Mouse (Mus musculus) embryonic facial prominence, embryonic 13.5 days (tissue): ENCODE results near the gene Ccdc106. TPM values are rescaled to one million over a fixed set of nuclear protein-coding genes. Genes with fewer than 3 reads are reported as not detected.
"Not testable (repeated sequence)": the region's sequence is repeated elsewhere in the genome, so short reads cannot be mapped to it uniquely, and the experiment has no call there.

Experiments
- ATAC-seq: fragments of 200-750 bp; cut with Nextera tagmentation; 2 replicates; pipeline ENCODE4 v1.8.0; 2017; ENCODE audit warnings: low read depth; ENCODE audit not compliant: insufficient number of reproducible peaks, insufficient read depth, low FRiP score, low TSS enrichment
- H3K27ac ChIP-seq: fragments of 300-500 bp; sonication (generic); 2 replicates; pipeline ENCODE4 v1.5.1; 2015; ENCODE audit warnings: moderate library complexity, mild to moderate bottlenecking, inconsistent platforms
- H3K27me3 ChIP-seq: fragments of 300-500 bp; sonication (generic); 2 replicates; pipeline ENCODE4 v1.6.1; 2015; ENCODE audit warnings: mild to moderate bottlenecking, inconsistent platforms
- H3K36me3 ChIP-seq: fragments of 300-500 bp; sonication (generic); 2 replicates; pipeline ENCODE4 v1.6.1; 2015; ENCODE audit warnings: mild to moderate bottlenecking, inconsistent platforms
- H3K4me1 ChIP-seq: fragments of 300-500 bp; sonication (generic); 2 replicates; pipeline ENCODE4 v1.6.1; 2015; ENCODE audit warnings: inconsistent platforms
- H3K4me2 ChIP-seq: fragments of 300-500 bp; sonication (generic); 2 replicates; pipeline ENCODE4 v1.6.1; 2015; ENCODE audit warnings: moderate library complexity, mild to moderate bottlenecking, inconsistent platforms
- H3K4me3 ChIP-seq: fragments of 300-500 bp; sonication (generic); 2 replicates; pipeline ENCODE4 v1.5.1; 2015; ENCODE audit warnings: mild to moderate bottlenecking, inconsistent platforms
- H3K9ac ChIP-seq: fragments of 300-500 bp; sonication (generic); 2 replicates; pipeline ENCODE4 v1.6.1; 2015; ENCODE audit warnings: mild to moderate bottlenecking, inconsistent platforms
- H3K9me3 ChIP-seq: fragments of 300-500 bp; sonication (generic); 2 replicates; pipeline ENCODE4 v1.6.1; 2016; ENCODE audit warnings: inconsistent platforms
- WGBS: fragments of 180-500 bp; shearing (Covaris S2); methylation state at CpG from one replicate; pipeline ENCODE4 v1.1.7; 2015; ENCODE audit warnings: mixed read lengths; 5-methylcytosine and 5-hydroxymethylcytosine counted together
- polyA plus RNA-seq: library from polyadenylated mRNA; unstranded; fragments of >200 nt; fragmentation: Nextera tagmentation; extraction: Ambion mirVana; gene quantifications from 2 replicates; pipeline ENCODE4 v1.2.1, GENCODE M21; 2015

Ccdc106 gene
- polyA plus RNA-seq, 1 experiment from 2014 or later: 46.1 TPM

DNA sequence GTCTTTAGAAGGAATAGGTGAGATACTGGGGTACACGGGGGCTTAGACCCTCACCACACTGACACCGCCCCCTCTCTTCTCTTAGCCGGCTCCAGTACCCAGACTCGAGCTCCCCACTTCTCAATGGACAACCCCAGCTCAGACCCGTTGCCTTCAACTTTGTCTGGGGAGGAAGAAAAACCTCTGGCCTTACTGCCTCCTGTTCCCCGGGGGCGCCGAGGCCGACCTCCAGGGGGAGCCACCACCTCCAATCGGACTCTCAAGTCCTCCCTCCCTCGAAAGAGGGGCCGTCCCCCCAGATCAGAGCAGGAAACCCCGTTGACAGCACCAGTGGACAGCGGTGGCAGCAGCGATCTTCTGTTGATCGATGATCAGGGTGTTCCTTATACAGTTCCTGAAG lies 3.0 kb upstream of the Ccdc106 start:
- ATAC-seq: no peak
- 90% methylated on average over 16 of the region's 16 CpGs for WGBS

DNA sequence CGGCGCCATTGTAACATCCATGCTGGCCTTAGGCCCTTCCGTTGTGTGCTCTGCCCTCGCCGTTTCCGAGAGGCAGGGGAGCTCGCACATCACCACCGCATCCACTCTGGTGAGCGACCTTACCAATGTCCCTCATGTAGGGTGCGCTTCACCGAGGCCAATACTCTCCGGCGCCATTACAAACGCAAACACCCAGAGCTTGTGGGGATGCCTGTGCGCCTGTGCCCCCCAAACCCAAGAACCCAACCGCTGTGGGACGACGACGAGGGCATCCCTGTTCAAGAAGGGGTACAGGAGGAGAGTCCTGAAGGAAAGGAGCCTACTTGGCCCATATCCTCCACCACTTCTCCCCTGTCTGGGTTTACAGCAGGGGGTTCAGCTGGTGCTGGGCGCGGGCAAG lies 2.4 kb upstream of the Ccdc106 start:
- peaks cover 21% of the 10 kb centered on the region for H3K36me3 ChIP-seq
- no peaks in the 10 kb centered on the region for H3K9me3 ChIP-seq
- H3K27ac ChIP-seq: no peak overlapping the region
- no peak overlapping the region for H3K9ac ChIP-seq
- H3K4me1 ChIP-seq: peaks cover 31% of the 10 kb centered on the region
- H3K27me3 ChIP-seq: no peaks in the 10 kb centered on the region
- 95% methylated on average over 21 of the region's 21 CpGs for WGBS
- no peak for ATAC-seq
- H3K4me2 ChIP-seq: no peak overlapping the region
- H3K4me3 ChIP-seq: no peak overlapping the region

More for the DNA sequence above, 3.0 kb upstream of the Ccdc106 start:
- H3K9me3 ChIP-seq: no peaks in the 10 kb centered on the region
- no peak overlapping the region for H3K4me2 ChIP-seq
- H3K27me3 ChIP-seq: no peaks in the 10 kb centered on the region
- no peak overlapping the region for H3K4me3 ChIP-seq
- H3K27ac ChIP-seq: no peak overlapping the region
- H3K36me3 ChIP-seq: peaks cover 21% of the 10 kb centered on the region
- H3K9ac ChIP-seq: no peak overlapping the region
- peaks cover 28% of the 10 kb centered on the region for H3K4me1 ChIP-seq

DNA sequence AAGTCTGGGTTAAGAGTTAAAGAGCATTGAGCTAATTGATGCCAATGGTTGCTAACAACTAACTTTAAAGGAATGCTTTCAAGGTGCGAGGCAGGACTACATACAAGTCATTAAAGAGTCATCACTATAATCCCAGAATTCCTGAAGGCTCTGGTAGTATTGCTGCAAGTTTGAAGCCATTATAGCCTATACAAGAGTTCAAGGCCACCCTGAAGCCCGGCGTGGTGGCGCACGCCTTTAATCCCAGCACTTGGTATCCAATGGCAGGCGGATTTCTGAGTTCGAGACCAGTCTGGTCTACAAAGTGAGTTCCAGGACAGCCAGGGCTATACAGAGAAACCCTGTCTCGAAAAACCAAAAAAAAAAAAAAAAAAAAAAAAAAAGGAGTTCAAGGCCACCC lies 777 bp upstream of the Ccdc106 start:
- peak overlapping the region; percentile 97 for H3K27ac ChIP-seq
- not testable (repeated sequence) for H3K9me3 ChIP-seq, ATAC-seq, H3K27me3 ChIP-seq
- H3K4me3 ChIP-seq: peak overlapping the region; percentile 79
- H3K4me1 ChIP-seq: peaks cover 27% of the 10 kb centered on the region
- H3K4me2 ChIP-seq: peak overlapping the region; percentile 84
- peak overlapping the region; percentile 97 for H3K9ac ChIP-seq
- WGBS: 26% methylated on average over 8 of the region's 8 CpGs
- peaks cover 37% of the 10 kb centered on the region for H3K36me3 ChIP-seq

- 1% methylated on average over 14 of the region's 15 CpGs for WGBS
- Histone ChIP-seq H3K9me3 (no peaks in the 10 kb centered on the region), H3K4me1 (peaks cover 27% of the 10 kb centered on the region), H3K4me2 (peak overlapping the region; percentile 84), H3K27me3 (no peaks in the 10 kb centered on the region), H3K27ac (peak overlapping the region; percentile 97), H3K4me3 (peak overlapping the region; percentile 79), H3K9ac (peak overlapping the region; percentile 97), H3K36me3 (peaks cover 48% of the 10 kb centered on the region)
- no peak; the same call in 1 of the 2 replicates for ATAC-seq
Measured at GRCm38 (mm10) chr7:5020685-5021084, 332 bp downstream of the Ccdc106 start.

DNA sequence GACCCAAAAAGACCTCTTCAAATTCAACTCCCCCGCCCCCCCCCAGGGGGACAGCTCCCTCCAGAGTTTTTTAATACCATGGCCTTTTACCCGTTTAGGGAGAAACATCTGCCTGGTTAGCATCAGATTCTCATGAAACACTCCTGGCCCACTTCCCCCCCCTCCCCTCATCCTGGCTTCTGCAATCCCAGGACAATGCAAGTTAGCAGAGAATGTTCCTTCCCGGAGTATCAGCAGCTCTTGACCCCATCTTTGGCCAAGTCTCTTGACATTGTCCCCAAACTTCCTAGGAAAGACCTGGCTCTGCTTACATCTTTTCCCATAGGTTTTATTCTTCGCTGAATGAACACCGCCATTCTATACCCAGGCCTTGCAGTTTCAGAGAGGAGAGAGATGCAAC lies 844 bp downstream of the Ccdc106 start:
- 43% methylated on average over 5 of the region's 5 CpGs for WGBS
- Histone ChIP-seq H3K27me3 (no peaks in the 10 kb centered on the region), H3K36me3 (peaks cover 53% of the 10 kb centered on the region)

DNA sequence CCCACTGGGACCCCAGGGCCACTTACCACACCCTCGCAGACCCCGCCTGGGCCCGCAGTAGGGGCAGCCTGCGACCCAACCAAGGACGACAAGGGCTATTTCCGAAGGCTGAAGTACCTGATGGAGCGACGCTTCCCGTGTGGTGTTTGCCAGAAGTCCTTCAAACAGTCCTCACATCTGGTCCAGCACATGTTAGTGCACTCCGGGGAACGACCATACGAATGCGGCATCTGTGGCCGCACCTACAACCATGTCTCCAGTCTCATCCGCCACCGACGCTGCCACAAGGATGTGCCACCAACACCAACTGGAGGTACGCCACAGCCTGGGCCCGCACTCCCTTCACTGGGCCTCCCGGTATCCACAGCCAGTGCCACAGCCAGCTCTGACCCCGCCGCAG lies 9.2 kb downstream of the Ccdc106 start:
- Histone ChIP-seq H3K27me3 (no peaks in the 10 kb centered on the region), H3K9ac (no peak overlapping the region), H3K27ac (no peak overlapping the region), H3K9me3 (peaks cover 41% of the 10 kb centered on the region), H3K4me1 (no peaks in the 10 kb centered on the region), H3K4me3 (peak overlapping the region; percentile 16), H3K4me2 (no peak overlapping the region), H3K36me3 (peaks cover 98% of the 10 kb centered on the region)
- ATAC-seq: no peak
- 97% methylated on average over 22 of the region's 22 CpGs for WGBS

More for the DNA sequence above, 844 bp downstream of the Ccdc106 start:
- ATAC-seq: no peak
- peak overlapping the region; percentile 84 for H3K4me2 ChIP-seq
- H3K9me3 ChIP-seq: no peaks in the 10 kb centered on the region
- H3K4me1 ChIP-seq: peaks cover 22% of the 10 kb centered on the region
- peak overlapping the region; percentile 97 for H3K9ac ChIP-seq
- H3K4me3 ChIP-seq: peak overlapping the region; percentile 79
- H3K27ac ChIP-seq: peak overlapping the region; percentile 97

GRCm38 (mm10) chr7:5029946-5030345 lies 9.6 kb downstream of the Ccdc106 start:
- Histone ChIP-seq H3K36me3 (peaks cover 98% of the 10 kb centered on the region), H3K27ac (no peak overlapping the region), H3K9me3 (peaks cover 41% of the 10 kb centered on the region), H3K4me2 (no peak overlapping the region), H3K4me3 (peak overlapping the region; percentile 16), H3K27me3 (no peaks in the 10 kb centered on the region), H3K9ac (no peak overlapping the region), H3K4me1 (no peaks in the 10 kb centered on the region)
- 94% methylated on average over 21 of the region's 21 CpGs for WGBS
- ATAC-seq: no peak

DNA sequence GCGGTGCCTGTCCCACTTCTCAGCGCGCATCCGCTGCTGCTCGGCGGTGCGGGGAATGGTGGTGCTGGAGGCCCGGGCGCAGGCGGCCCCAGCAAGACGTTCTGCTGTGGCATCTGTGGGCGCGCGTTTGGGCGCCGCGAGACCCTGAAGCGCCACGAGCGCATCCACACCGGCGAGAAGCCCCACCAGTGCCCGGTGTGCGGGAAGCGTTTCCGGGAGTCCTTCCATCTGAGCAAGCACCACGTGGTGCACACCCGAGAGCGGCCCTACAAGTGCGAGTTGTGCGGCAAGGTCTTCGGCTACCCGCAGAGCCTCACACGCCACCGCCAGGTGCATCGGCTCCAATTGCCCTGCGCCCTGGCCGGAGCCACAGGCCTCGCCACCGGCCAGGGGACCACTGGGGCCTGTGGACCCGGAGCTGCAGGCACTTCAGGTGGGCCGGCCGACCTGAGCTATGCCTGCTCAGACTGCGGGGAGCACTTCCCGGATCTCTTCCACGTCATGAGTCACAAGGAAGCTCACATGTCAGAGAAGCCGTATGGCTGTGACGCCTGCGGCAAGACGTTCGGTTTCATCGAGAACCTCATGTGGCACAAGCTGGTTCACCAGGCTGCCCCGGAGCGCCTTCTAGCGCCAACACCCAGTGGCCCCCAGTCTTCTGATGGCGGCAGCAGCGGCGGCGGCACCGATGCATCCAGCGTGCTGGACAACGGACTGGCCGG lies 10.4 kb downstream of the Ccdc106 start:
- Histone ChIP-seq H3K4me3 (peak overlapping the region; percentile 16; the same call in 1 of the 2 replicates), H3K36me3 (peaks cover 98% of the 10 kb centered on the region), H3K27me3 (no peaks in the 10 kb centered on the region), H3K4me1 (no peaks in the 10 kb centered on the region), H3K9ac (no peak overlapping the region), H3K4me2 (no peak overlapping the region), H3K27ac (no peak overlapping the region), H3K9me3 (peaks cover 46% of the 10 kb centered on the region)
- WGBS: 89% methylated on average over 63 of the region's 63 CpGs
- ATAC-seq: no peak

GRCm38 (mm10) chr7:5031496-5031895 lies 11.1 kb downstream of the Ccdc106 start:
- H3K9ac ChIP-seq: no peak overlapping the region
- WGBS: 80% methylated on average over 46 of the region's 46 CpGs
- H3K9me3 ChIP-seq: peaks cover 54% of the 10 kb centered on the region
- no peak overlapping the region for H3K4me2 ChIP-seq
- peaks cover 98% of the 10 kb centered on the region for H3K36me3 ChIP-seq
- H3K27ac ChIP-seq: no peak overlapping the region
- no peaks in the 10 kb centered on the region for H3K4me1 ChIP-seq
- no peak overlapping the region for H3K4me3 ChIP-seq
- no peaks in the 10 kb centered on the region for H3K27me3 ChIP-seq
- ATAC-seq: no peak

GRCm38 (mm10) chr7:5033818-5034217 lies 13.5 kb downstream of the Ccdc106 start, which contains the start of gene 4632433K11Rik:
TSS of gene 4632433K11Rik (plus strand) at chr7:5034118.
- peaks cover 53% of the 10 kb centered on the region for H3K9me3 ChIP-seq

GRCm38 (mm10) chr7:5035628-5036027 lies 15.3 kb downstream of the Ccdc106 start:
- Histone ChIP-seq H3K27me3 (no peaks in the 10 kb centered on the region), H3K4me3 (no peak overlapping the region), H3K4me1 (peaks cover 9% of the 10 kb centered on the region), H3K9me3 (peaks cover 35% of the 10 kb centered on the region), H3K9ac (no peak overlapping the region), H3K36me3 (peaks cover 64% of the 10 kb centered on the region), H3K27ac (no peak overlapping the region), H3K4me2 (no peak overlapping the region)
- ATAC-seq: no peak
- 97% methylated on average over 17 of the region's 17 CpGs for WGBS

More at GRCm38 (mm10) chr7:5033818-5034217, 13.5 kb downstream of the Ccdc106 start, which contains the start of gene 4632433K11Rik:
- no peaks in the 10 kb centered on the region for H3K27me3 ChIP-seq
- no peak within 1 kb of the TSS for H3K27ac ChIP-seq
- no peak for ATAC-seq
- H3K36me3 ChIP-seq: peaks cover 82% of the 10 kb centered on the region
- no peak within 1 kb of the TSS for H3K9ac ChIP-seq
- H3K4me1 ChIP-seq: peaks cover 6% of the 10 kb centered on the region
- no peak within 1 kb of the TSS for H3K4me3 ChIP-seq
- 91% methylated on average over 3 of the region's 3 CpGs for WGBS
- no peak within 1 kb of the TSS for H3K4me2 ChIP-seq

DNA sequence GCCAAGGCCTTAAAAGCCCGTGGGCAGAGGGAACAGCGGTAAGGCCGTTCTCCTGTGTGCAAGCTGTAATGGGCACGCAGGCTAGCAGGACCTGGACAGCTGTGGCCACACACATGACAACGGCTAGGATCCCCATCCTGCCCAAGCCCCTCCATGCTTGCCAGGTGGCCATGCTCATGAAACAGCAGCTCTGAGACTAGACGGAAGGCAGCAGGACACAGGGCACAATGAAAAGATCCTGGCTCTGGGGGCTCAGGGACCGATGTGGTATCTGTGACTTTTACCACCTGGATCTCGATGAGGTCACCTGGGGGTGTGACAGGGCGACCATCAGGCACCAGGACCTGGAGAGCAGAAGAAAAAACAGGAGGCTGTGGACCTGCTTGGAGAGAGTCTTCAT lies 15.8 kb downstream of the Ccdc106 start:
- no peak for ATAC-seq
- 94% methylated on average over 9 of the region's 9 CpGs for WGBS

More for the DNA sequence above, 15.8 kb downstream of the Ccdc106 start:
- Histone ChIP-seq H3K4me3 (no peak overlapping the region), H3K9ac (no peak overlapping the region), H3K27me3 (no peaks in the 10 kb centered on the region), H3K9me3 (peaks cover 30% of the 10 kb centered on the region), H3K4me1 (peaks cover 9% of the 10 kb centered on the region), H3K4me2 (no peak overlapping the region), H3K27ac (no peak overlapping the region), H3K36me3 (peaks cover 62% of the 10 kb centered on the region)
